Mouse (Mus musculus): Measurements from ENCODE around the gene Cacna1h. TPM values are rescaled to one million over a fixed set of nuclear protein-coding genes. Genes with fewer than 3 reads are reported as not detected.
A peak's percentile ranks its signal among the peaks of the same experiment; 100 is the strongest.

The Cacna1h gene
- polyA plus RNA-seq, 1 experiment from 2014 or later: 2.1 TPM

GRCm38 (mm10) chr17:25338218-25338617 lies 95.4 kb downstream of the Cacna1h start:
- DNase-seq (ENCODE audit: low spot score): no peak
- no peaks in the 10 kb centered on the region for H3K9me3 ChIP-seq (replicated peaks)
- no peaks in the 10 kb centered on the region for H3K36me3 ChIP-seq
- no peaks in the 10 kb centered on the region for H3K4me1 ChIP-seq
- no peak overlapping the region for H3K4me3 ChIP-seq
- H3K27me3 ChIP-seq (ENCODE audit: low read depth, poor library complexity, severe bottlenecking): 0 out of 2 replicates have a peak, but pooled peaks cover 12% of the 10 kb centered on the region
- 77% methylated on average over 4 of the region's 4 CpGs for WGBS
- no peak overlapping the region for H3K27ac ChIP-seq (replicated peaks)

GRCm38 (mm10) chr17:25333943-25334342 lies 99.6 kb downstream of the Cacna1h start:
- no peak overlapping the region for H3K4me3 ChIP-seq
- H3K36me3 ChIP-seq: no peaks in the 10 kb centered on the region
- no peak overlapping the region for H3K27ac ChIP-seq (replicated peaks)
- peak; percentile 70 for DNase-seq (ENCODE audit: low spot score)
- peaks cover 13% of the 10 kb centered on the region; the same call in 1 of the 2 replicates for H3K27me3 ChIP-seq (ENCODE audit: low read depth, poor library complexity, severe bottlenecking)
- H3K9me3 ChIP-seq (replicated peaks): no peaks in the 10 kb centered on the region
- 2% methylated on average over 8 of the region's 8 CpGs for WGBS
- H3K4me1 ChIP-seq: no peaks in the 10 kb centered on the region

DNA sequence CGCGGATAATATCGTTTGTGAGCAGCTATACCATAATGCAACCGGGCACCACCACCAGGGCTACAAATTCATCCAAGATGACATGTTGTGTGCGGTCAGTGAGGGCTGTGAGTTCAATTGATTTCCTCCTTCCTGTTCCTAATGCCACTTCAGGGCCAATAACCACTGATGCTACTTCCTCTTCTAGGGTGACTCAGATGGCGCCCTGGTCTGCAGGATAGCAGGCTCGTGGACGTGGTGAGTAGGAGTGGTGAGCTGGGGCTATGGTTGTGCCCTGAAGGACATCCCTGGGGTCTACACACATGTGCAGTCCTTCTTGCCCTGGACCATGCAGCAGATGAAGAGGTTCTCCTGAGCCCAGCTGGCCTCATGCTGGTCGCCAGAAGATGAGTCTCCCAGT lies 101.3 kb downstream of the Cacna1h start:
- no peaks in the 10 kb centered on the region for H3K9me3 ChIP-seq (replicated peaks)
- H3K4me3 ChIP-seq: no peak overlapping the region
- no peak for DNase-seq (ENCODE audit: low spot score)
- H3K4me1 ChIP-seq: no peaks in the 10 kb centered on the region
- H3K27ac ChIP-seq (replicated peaks): no peak overlapping the region
- H3K36me3 ChIP-seq: no peaks in the 10 kb centered on the region
- H3K27me3 ChIP-seq (ENCODE audit: low read depth, poor library complexity, severe bottlenecking): peaks cover 13% of the 10 kb centered on the region; the same call in 1 of the 2 replicates
- WGBS: 82% methylated on average over 9 of the region's 9 CpGs

Other genes starting within 250 kb of the Cacna1h start
- gene BC003965, start 249.2 kb downstream of the Cacna1h start, polyA plus RNA-seq (2016; fragmentation: Nextera tagmentation; extraction: Ambion mirVana): 37.3 and 37.7 TPM in 2 replicates
- gene Unkl, start 245.4 kb downstream of the Cacna1h start, polyA plus RNA-seq (2016; fragmentation: Nextera tagmentation; extraction: Ambion mirVana): 8.4 and 9.7 TPM in 2 replicates
- gene Gnptg, start 193.7 kb downstream of the Cacna1h start, polyA plus RNA-seq (2016; fragmentation: Nextera tagmentation; extraction: Ambion mirVana): 67.0 and 75.3 TPM in 2 replicates
- 74.6 and 80.4 TPM in 2 replicates for gene Tsr3, start 193.6 kb downstream of the Cacna1h start, polyA plus RNA-seq (2016; fragmentation: Nextera tagmentation; extraction: Ambion mirVana)
- gene Baiap3, start 177.4 kb downstream of the Cacna1h start, polyA plus RNA-seq (2016; fragmentation: Nextera tagmentation; extraction: Ambion mirVana): 2.3 and 2.4 TPM in 2 replicates
- gene Ube2i, start 159.2 kb downstream of the Cacna1h start, polyA plus RNA-seq (2016; fragmentation: Nextera tagmentation; extraction: Ambion mirVana): 879 and 915 TPM in 2 replicates
- not detected in 2 replicates for gene Prss34, start 135.4 kb downstream of the Cacna1h start, polyA plus RNA-seq (2016; fragmentation: Nextera tagmentation; extraction: Ambion mirVana)
- not detected in 2 replicates for gene Prss28, start 125.1 kb downstream of the Cacna1h start, polyA plus RNA-seq (2016; fragmentation: Nextera tagmentation; extraction: Ambion mirVana)
- gene Prss29, start 115.1 kb downstream of the Cacna1h start, polyA plus RNA-seq (2016; fragmentation: Nextera tagmentation; extraction: Ambion mirVana): not detected in 2 replicates
- gene Tpsab1, start 88.2 kb downstream of the Cacna1h start, polyA plus RNA-seq (2016; fragmentation: Nextera tagmentation; extraction: Ambion mirVana): not detected in 2 replicates
- gene Tpsb2, start 67.5 kb downstream of the Cacna1h start, polyA plus RNA-seq (2016; fragmentation: Nextera tagmentation; extraction: Ambion mirVana): not detected in 2 replicates
- gene Tpsg1, start 64.5 kb downstream of the Cacna1h start, polyA plus RNA-seq (2016; fragmentation: Nextera tagmentation; extraction: Ambion mirVana): not detected in 2 replicates
- 0.17 and 0.38 TPM in 2 replicates for gene Tekt4, start 20.8 kb upstream of the Cacna1h start, polyA plus RNA-seq (2016; fragmentation: Nextera tagmentation; extraction: Ambion mirVana)
- gene Sstr5, start 63.5 kb upstream of the Cacna1h start, polyA plus RNA-seq (2016; fragmentation: Nextera tagmentation; extraction: Ambion mirVana): not detected in 2 replicates
- gene Sox8, start 136.9 kb upstream of the Cacna1h start, polyA plus RNA-seq (2016; fragmentation: Nextera tagmentation; extraction: Ambion mirVana): 2.4 and 3.3 TPM in 2 replicates
- 22.3 and 22.6 TPM in 2 replicates for gene Lmf1, start 145.3 kb upstream of the Cacna1h start, polyA plus RNA-seq (2016; fragmentation: Nextera tagmentation; extraction: Ambion mirVana)